31 mouse cellular contexts compared by ENCODE assay signal in the genomic region with DNA sequence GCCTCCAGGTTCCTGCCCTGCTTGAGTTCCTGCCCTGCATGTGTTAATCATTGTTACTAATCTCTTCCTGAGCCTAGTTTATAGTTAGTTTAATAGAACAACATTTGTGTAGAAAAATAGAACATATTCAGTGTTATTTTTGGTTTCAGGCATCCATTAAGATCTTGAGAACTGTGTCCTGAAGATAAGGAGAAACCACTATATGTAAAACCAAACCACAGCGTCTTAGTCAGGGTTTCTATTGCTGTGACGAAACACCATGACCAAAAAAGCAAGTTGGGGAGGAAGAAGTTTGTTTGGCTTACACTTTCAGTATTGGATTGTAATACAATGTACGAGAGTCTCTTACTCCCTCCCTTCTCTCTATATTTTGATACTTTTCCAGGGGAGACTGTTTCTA. TPM values are rescaled to one million over a fixed set of nuclear protein-coding genes. Genes with fewer than 3 reads are reported as not detected.
DNase-seq lines count a peak whose midpoint lies in the region; ATAC-seq lines count a peak whose summit lies in the region.
"Had no signal": no experiment of that assay in that cellular context is flagged by ENCODE, and none has a peak within 500 bp of the region (broad histone marks: within the 10 kb centered on the region; RNA-seq: fewer than 3 reads in every experiment).

No protein-coding gene starts in this region.

- DNase-seq in embryonic facial prominence, embryonic 10.5 days (ENCODE audit: low spot score): no peak
- peak; percentile 71 for DNase-seq in 416B (ENCODE audit: low read depth)
- no peak for DNase-seq in right cerebral cortex, postnatal 4 days
- DNase-seq in left cerebral cortex, postnatal 14 days (ENCODE audit: low spot score in 2 of 2): no peak
- DNase-seq: adrenal gland, adult 2 months; adrenal gland, postnatal 25 days; B cell, adult 2 months; cerebellum, adult 11-12 months; cerebellum, adult 8-10 months; cerebellum, postnatal 10 days; cerebellum, postnatal 36 days; gastrocnemius, postnatal 10 days; gastrocnemius, postnatal 36 days; heart, adult 11 months had no signal

- H3K36me3 ChIP-seq in embryonic facial prominence, embryonic 13.5 days: no peaks in the 10 kb centered on the region
- H3K36me3 ChIP-seq in embryonic facial prominence, embryonic 10.5 days (replicated peaks): no peaks in the 10 kb centered on the region
- H3K36me3 ChIP-seq: embryonic facial prominence, embryonic 12.5 days; forebrain, embryonic 10.5 days; G1E; hindbrain, embryonic 10.5 days; hindbrain, embryonic 13.5 days; intestine, embryonic 15.5 days had no signal

- H3K4me2 ChIP-seq in embryonic facial prominence, embryonic 13.5 days: no peak overlapping the region
- H3K4me2 ChIP-seq: embryonic facial prominence, embryonic 12.5 days; forebrain, embryonic 13.5 days; heart, embryonic 11.5 days; hindbrain, embryonic 13.5 days; intestine, embryonic 15.5 days had no signal

- WGBS in embryonic facial prominence, embryonic 13.5 days: 47% methylated on average over 3 of the region's 3 CpGs
- WGBS in embryonic facial prominence, embryonic 10.5 days: 74% methylated on average over 3 of the region's 3 CpGs

- H3K27me3 ChIP-seq in embryonic facial prominence, embryonic 13.5 days: no peaks in the 10 kb centered on the region
- H3K27me3 ChIP-seq in embryonic facial prominence, embryonic 10.5 days (replicated peaks; ENCODE audit: low read depth, poor library complexity, severe bottlenecking): no peaks in the 10 kb centered on the region
- H3K27me3 ChIP-seq: CH12.LX; embryonic facial prominence, embryonic 12.5 days; forebrain, embryonic 13.5 days; hindbrain, embryonic 13.5 days; intestine, embryonic 15.5 days; Patski had no signal

- ATAC-seq in embryonic facial prominence, embryonic 13.5 days (ENCODE audit: insufficient number of reproducible peaks, insufficient read depth, low FRiP score, low TSS enrichment, low read depth): no peak
- peak; percentile 73; the same call in 1 of the 2 replicates for ATAC-seq in granulocyte monocyte progenitor cell, adult 5-6 weeks (replicated peaks; ENCODE audit: poor library complexity, severe bottlenecking)
- ATAC-seq: forebrain, embryonic 13.5 days; forebrain, embryonic 16.5 days; hindbrain, embryonic 16.5 days; intestine, embryonic 15.5 days; Patski had no signal

- H3K4me1 ChIP-seq in embryonic facial prominence, embryonic 13.5 days: peaks cover 3% of the 10 kb centered on the region; the same call in 1 of the 2 replicates
- H3K4me1 ChIP-seq in embryonic facial prominence, embryonic 10.5 days: no peaks in the 10 kb centered on the region
- H3K4me1 ChIP-seq: embryonic facial prominence, embryonic 12.5 days; intestine, embryonic 15.5 days had no signal

- H3K9ac ChIP-seq in embryonic facial prominence, embryonic 13.5 days: no peak overlapping the region
- H3K9ac ChIP-seq: embryonic facial prominence, embryonic 12.5 days; forebrain, embryonic 13.5 days; hindbrain, embryonic 13.5 days; intestine, embryonic 15.5 days had no signal

- intact Hi-C loops in left cerebral cortex, postnatal 14 days (cut with DNase I): no loop called here

- H3K27ac ChIP-seq in embryonic facial prominence, embryonic 13.5 days: peak overlapping the region; percentile 55; the same call in 1 of the 2 replicates
- H3K27ac ChIP-seq in embryonic facial prominence, embryonic 10.5 days (replicated peaks): no peak overlapping the region
- H3K27ac ChIP-seq: embryonic facial prominence, embryonic 12.5 days; forebrain, embryonic 10.5 days; forebrain, embryonic 13.5 days; hindbrain, embryonic 10.5 days; hindbrain, embryonic 13.5 days; intestine, embryonic 15.5 days had no signal

- H3K4me3 ChIP-seq in embryonic facial prominence, embryonic 13.5 days: no peak overlapping the region
- H3K4me3 ChIP-seq in embryonic facial prominence, embryonic 10.5 days: no peak overlapping the region
- H3K4me3 ChIP-seq: embryonic facial prominence, embryonic 12.5 days; forebrain, embryonic 10.5 days; forebrain, embryonic 13.5 days; hindbrain, embryonic 10.5 days; hindbrain, embryonic 13.5 days; intestine, embryonic 15.5 days had no signal

- H3K9me3 ChIP-seq in embryonic facial prominence, embryonic 13.5 days: no peaks in the 10 kb centered on the region
- no peaks in the 10 kb centered on the region for H3K9me3 ChIP-seq in embryonic facial prominence, embryonic 10.5 days
- H3K9me3 ChIP-seq: embryonic facial prominence, embryonic 12.5 days; forebrain, embryonic 10.5 days; forebrain, embryonic 13.5 days; G1E; hindbrain, embryonic 10.5 days; hindbrain, embryonic 13.5 days; intestine, embryonic 15.5 days had no signal

RNA-seq across cellular contexts. Expression of a gene that starts 49.5 kb away (rescaled TPM):
- 11.4 and 13.4 TPM in 2 replicates for polyA plus RNA-seq in embryonic facial prominence, embryonic 13.5 days (2015; fragmentation: Nextera tagmentation; extraction: Ambion mirVana)
- 6.8 and 7.5 TPM in 2 replicates for polyA plus RNA-seq in embryonic facial prominence, embryonic 10.5 days (2016; fragmentation: Nextera tagmentation; extraction: Ambion mirVana)
- not detected in 2 replicates for total RNA-seq in granulocyte monocyte progenitor cell, adult 5-6 weeks (2014; fragmentation: Nextera tagmentation)
- not detected in 2 replicates for total RNA-seq in granulocyte monocyte progenitor cell, adult 5-6 weeks (2017)
- total RNA-seq in left cerebral cortex, postnatal 14 days (2021): 10 to 100 TPM; 58.7 to 61.9 TPM
- total RNA-seq: adrenal gland, adult 2 months; CH12.LX; gastrocnemius, adult 18-20 months; gastrocnemius, postnatal 36 days had no signal
- polyA plus RNA-seq: G1E; heart, embryonic 14.5 days; heart, postnatal 0 days had no signal

Comparison
In these comparisons a context has a peak if more than half of its experiments do, and no peak if none do; other contexts are left out.
1. RNA of a gene that starts 49.5 kb away (total RNA-seq): 58.7 to 61.9 TPM in left cerebral cortex, postnatal 14 days; not detected in granulocyte monocyte progenitor cell, adult 5-6 weeks; every median in the first group is over 10 times any median in the second.